Mouse (Mus musculus) olfactory bulb, adult 2 months (tissue): ENCODE results near the gene Cacna2d2. TPM values are rescaled to one million over a fixed set of nuclear protein-coding genes. Genes with fewer than 3 reads are reported as not detected.

Experiments
- H3K27ac ChIP-seq: fragments of 200-500 bp; 2 replicates; pipeline ENCODE4 v1.5.1; 2012; ENCODE audit warnings: low read depth, low read length; ENCODE audit not compliant: insufficient read depth
- H3K4me1 ChIP-seq: fragments of 200-500 bp; 2 replicates; pipeline ENCODE4 v1.6.1; 2012; ENCODE audit warnings: low read length; ENCODE audit not compliant: control insufficient read depth, insufficient read depth
- H3K4me3 ChIP-seq: fragments of 200-500 bp; 2 replicates; pipeline ENCODE4 v1.5.1; 2012; ENCODE audit warnings: mild to moderate bottlenecking, low read depth, low read length, moderate library complexity; ENCODE audit not compliant: insufficient read depth
- CTCF ChIP-seq: fragments of 200-500 bp; IDR thresholded peaks from 2 replicates; pipeline ENCODE4 v1.5.1; 2012; ENCODE audit warnings: low read depth, mild to moderate bottlenecking, low read length, moderate library complexity; ENCODE audit not compliant: insufficient read depth
- POLR2A ChIP-seq: fragments of 200-500 bp; IDR thresholded peaks from 2 replicates; pipeline ENCODE4 v1.6.1; 2012; ENCODE audit warnings: mild to moderate bottlenecking, low read depth, low read length, moderate library complexity; ENCODE audit not compliant: insufficient read depth
- WGBS: fragments of 180-500 bp; shearing (Covaris S2); methylation state at CpG from one replicate; pipeline ENCODE4 v1.1.7; 2018; 5-methylcytosine and 5-hydroxymethylcytosine counted together
- polyA plus RNA-seq: library from polyadenylated mRNA; stranded (reverse); fragments of >200 nt; gene quantifications from 2 replicates; pipeline ENCODE4 v1.2.4, GENCODE M21; 2012; ENCODE audit warnings: low replicate concordance; ENCODE audit not compliant: missing spikeins, insufficient read depth, insufficient read length

The Cacna2d2 gene
- polyA plus RNA-seq, 1 experiment = not detected

- H3K4me1 ChIP-seq = peaks cover 37% of the 10 kb centered on the region
- WGBS = 20% methylated on average over 63 of the region's 63 CpGs
- no peak within 1 kb of the TSS for H3K27ac ChIP-seq
- H3K4me3 ChIP-seq = peak within 1 kb of the TSS; percentile 32
- TF ChIP-seq POLR2A (no peak), CTCF (no peak)
Observed at GRCm38 (mm10) chr9:107551117-107551889, 151.9 kb downstream of the Cacna2d2 start, which contains the start of gene Rassf1. Gene Rassf1, plus strand, starts transcription at chr9:107551555.

GRCm38 (mm10) chr9:107551890-107552355, 152.5 kb downstream of the Cacna2d2 start:
- Histone ChIP-seq H3K27ac (no peak overlapping the region), H3K4me1 (peaks cover 33% of the 10 kb centered on the region), H3K4me3 (peak overlapping the region; percentile 32)
- TF ChIP-seq CTCF (no peak), POLR2A (no peak)
- 63% methylated on average over 8 of the region's 8 CpGs for WGBS

- 84% methylated on average over 5 of the region's 5 CpGs for WGBS
- no peak overlapping the region for H3K27ac ChIP-seq
- TF ChIP-seq POLR2A = no peak
- H3K4me1 ChIP-seq = peaks cover 25% of the 10 kb centered on the region
- H3K4me3 ChIP-seq = no peak overlapping the region
Observed at GRCm38 (mm10) chr9:107552690-107553393, 153.4 kb downstream of the Cacna2d2 start.

GRCm38 (mm10) chr9:107553541-107554318, 154.3 kb downstream of the Cacna2d2 start:
- WGBS = 10% methylated on average over 37 of the region's 37 CpGs

GRCm38 (mm10) chr9:107554319-107554825, 155.0 kb downstream of the Cacna2d2 start:
- Histone ChIP-seq H3K4me1 (peaks cover 23% of the 10 kb centered on the region), H3K4me3 (peak overlapping the region; percentile 80), H3K27ac (peak overlapping the region; percentile 87)
- WGBS = under 1% methylated on average over 53 of the region's 53 CpGs
- no peak for TF ChIP-seq CTCF
- TF ChIP-seq POLR2A = peak; percentile 94

More at GRCm38 (mm10) chr9:107553541-107554318, 154.3 kb downstream of the Cacna2d2 start:
- H3K4me1 ChIP-seq = peaks cover 23% of the 10 kb centered on the region
- H3K27ac ChIP-seq = no peak overlapping the region; the same call in 1 of the 2 replicates
- TF ChIP-seq CTCF (no peak), POLR2A (no peak)
- peak overlapping the region; percentile 80 for H3K4me3 ChIP-seq

GRCm38 (mm10) chr9:107555031-107555457, 155.6 kb downstream of the Cacna2d2 start:
- H3K4me1 ChIP-seq = peaks cover 23% of the 10 kb centered on the region
- under 1% methylated on average over 23 of the region's 23 CpGs for WGBS
- TF ChIP-seq CTCF = no peak
- TF ChIP-seq POLR2A = no peak
- H3K27ac ChIP-seq = peak overlapping the region; percentile 87; the same call in 1 of the 2 replicates
- peak overlapping the region; percentile 80 for H3K4me3 ChIP-seq

GRCm38 (mm10) chr9:107555701-107556100, 156.3 kb downstream of the Cacna2d2 start:
- Histone ChIP-seq H3K4me3 (peak overlapping the region; percentile 80; the same call in 1 of the 2 replicates), H3K27ac (no peak overlapping the region), H3K4me1 (peaks cover 23% of the 10 kb centered on the region)
- WGBS = 36% methylated on average over 2 of the region's 2 CpGs
- no peak for TF ChIP-seq POLR2A
- no peak for TF ChIP-seq CTCF

GRCm38 (mm10) chr9:107556346-107556745, 156.9 kb downstream of the Cacna2d2 start:
- no peak overlapping the region for H3K4me3 ChIP-seq
- TF ChIP-seq POLR2A (no peak), CTCF (no peak)
- 67% methylated on average over 3 of the region's 3 CpGs for WGBS
- H3K4me1 ChIP-seq = peaks cover 18% of the 10 kb centered on the region
- no peak overlapping the region for H3K27ac ChIP-seq
